Mouse (Mus musculus) stomach, embryonic 14.5 days (tissue): ENCODE measurements around the gene Fer1l4. TPM values are rescaled to one million over a fixed set of nuclear protein-coding genes. Genes with fewer than 3 reads are reported as not detected.

Source experiments
- ATAC-seq: fragments of 200-750 bp; cut with Nextera tagmentation; 2 replicates; pipeline ENCODE4 v1.8.0; 2017; ENCODE audit warnings: low read depth, moderate TSS enrichment; ENCODE audit not compliant: insufficient number of reproducible peaks, insufficient read depth, low FRiP score
- H3K27ac ChIP-seq: fragments of 300-500 bp; sonication (generic); 2 replicates; pipeline ENCODE4 v1.5.1; 2014; ENCODE audit warnings: mild to moderate bottlenecking, low read length, moderate library complexity, mixed read lengths
- H3K27me3 ChIP-seq: fragments of 300-500 bp; sonication (generic); 2 replicates; pipeline ENCODE4 v1.6.1; 2014; ENCODE audit warnings: low read length, control low read depth, mixed read lengths; ENCODE audit not compliant: control insufficient read depth, insufficient read depth
- H3K36me3 ChIP-seq: fragments of 300-500 bp; sonication (generic); 2 replicates; pipeline ENCODE4 v1.6.1; 2014; ENCODE audit warnings: mild to moderate bottlenecking, control low read depth, low read length, moderate library complexity, mixed read lengths; ENCODE audit not compliant: control insufficient read depth, insufficient read depth
- H3K4me1 ChIP-seq: fragments of 300-500 bp; sonication (generic); 2 replicates; pipeline ENCODE4 v1.6.1; 2014; ENCODE audit warnings: low read length, control low read depth, mixed read lengths; ENCODE audit not compliant: control insufficient read depth, insufficient read depth
- H3K4me2 ChIP-seq: fragments of 300-500 bp; sonication (generic); replicated peaks from 2 replicates; pipeline ENCODE4 v1.6.1; 2014; ENCODE audit warnings: low read depth, low read length, control low read depth
- H3K4me3 ChIP-seq: fragments of 300-500 bp; sonication (generic); 2 replicates; pipeline ENCODE4 v1.5.1; 2014; ENCODE audit warnings: low read depth, low read length, control low read depth
- H3K9ac ChIP-seq: fragments of 300-500 bp; sonication (generic); replicated peaks from 2 replicates; pipeline ENCODE4 v1.6.1; 2014; ENCODE audit warnings: low read depth, mild to moderate bottlenecking, control low read depth, low read length, moderate library complexity, mixed read lengths
- H3K9me3 ChIP-seq: fragments of 300-500 bp; sonication (generic); 2 replicates; pipeline ENCODE4 v1.6.1; 2016; ENCODE audit warnings: low read depth, low read length, control low read depth; ENCODE audit not compliant: control insufficient read depth
- WGBS: fragments of 180-500 bp; shearing (Covaris S2); extraction: QIAGEN DNeasy Blood & Tissue Kit; methylation state at CpG from one replicate; pipeline ENCODE4 v1.1.7; 2014; 5-methylcytosine and 5-hydroxymethylcytosine counted together
- polyA plus RNA-seq: library from polyadenylated mRNA; unstranded; fragments of >200 nt; fragmentation: Nextera tagmentation; extraction: Ambion mirVana; gene quantifications from 2 replicates; pipeline ENCODE4 v1.2.1, GENCODE M21; 2014

Fer1l4 gene
- polyA plus RNA-seq, 1 experiment from 2014 or later = 0.78 TPM

DNA sequence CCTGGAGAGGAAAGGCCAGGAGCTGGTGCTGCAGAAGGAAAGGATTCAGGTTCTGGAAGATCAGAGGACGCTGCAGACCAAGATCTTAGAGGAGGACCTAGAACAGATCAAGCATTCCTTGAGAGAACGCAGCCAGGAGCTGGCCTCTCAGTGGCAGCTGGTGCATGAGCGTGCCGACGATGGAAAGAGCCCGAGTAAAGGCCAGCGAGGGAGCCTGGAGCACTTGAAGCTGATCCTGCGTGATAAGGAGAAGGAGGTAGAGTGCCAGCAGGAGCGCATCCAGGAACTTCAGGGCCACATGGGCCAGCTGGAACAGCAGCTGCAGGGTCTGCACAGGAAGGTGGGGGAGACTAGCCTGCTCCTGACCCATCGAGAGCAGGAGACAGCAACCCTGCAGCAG, 61.6 kb downstream of the Fer1l4 start:
- no peak overlapping the region for H3K4me3 ChIP-seq
- H3K9me3 ChIP-seq = no peaks in the 10 kb centered on the region
- no peak for ATAC-seq
- H3K27me3 ChIP-seq = no peaks in the 10 kb centered on the region
- H3K36me3 ChIP-seq = peaks cover 85% of the 10 kb centered on the region
- no peaks in the 10 kb centered on the region for H3K4me1 ChIP-seq
- H3K4me2 ChIP-seq = no peak overlapping the region
- 89% methylated on average over 10 of the region's 10 CpGs for WGBS
- H3K27ac ChIP-seq = no peak overlapping the region
- H3K9ac ChIP-seq = no peak overlapping the region

DNA sequence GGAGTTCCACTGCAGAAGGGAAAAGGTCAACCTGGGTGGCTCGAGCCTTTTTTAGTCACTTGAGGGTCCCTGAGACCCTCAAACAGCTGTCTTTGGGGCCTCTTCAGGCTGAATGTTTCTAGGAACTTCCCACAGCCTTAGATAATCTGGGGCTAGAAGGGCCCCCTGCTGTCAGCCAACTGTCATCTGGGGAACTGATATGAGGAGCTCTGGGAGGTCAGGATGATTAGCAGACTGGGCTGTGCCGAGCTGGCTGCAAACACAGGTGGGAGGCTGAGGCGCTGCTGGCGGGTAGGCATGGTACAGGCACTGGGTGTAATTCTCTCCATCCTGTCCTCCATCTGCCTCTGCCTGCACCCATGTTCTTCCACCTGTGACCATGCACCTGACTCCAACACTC, 63.7 kb downstream of the Fer1l4 start:
- H3K9ac ChIP-seq = no peak overlapping the region
- H3K27ac ChIP-seq = no peak overlapping the region
- no peaks in the 10 kb centered on the region for H3K9me3 ChIP-seq
- WGBS = 72% methylated on average over 4 of the region's 4 CpGs
- no peaks in the 10 kb centered on the region for H3K4me1 ChIP-seq
- no peaks in the 10 kb centered on the region for H3K27me3 ChIP-seq
- no peak overlapping the region for H3K4me2 ChIP-seq
- no peak overlapping the region for H3K4me3 ChIP-seq
- peak; percentile 39; the same call in 1 of the 2 replicates for ATAC-seq
- peaks cover 87% of the 10 kb centered on the region for H3K36me3 ChIP-seq

DNA sequence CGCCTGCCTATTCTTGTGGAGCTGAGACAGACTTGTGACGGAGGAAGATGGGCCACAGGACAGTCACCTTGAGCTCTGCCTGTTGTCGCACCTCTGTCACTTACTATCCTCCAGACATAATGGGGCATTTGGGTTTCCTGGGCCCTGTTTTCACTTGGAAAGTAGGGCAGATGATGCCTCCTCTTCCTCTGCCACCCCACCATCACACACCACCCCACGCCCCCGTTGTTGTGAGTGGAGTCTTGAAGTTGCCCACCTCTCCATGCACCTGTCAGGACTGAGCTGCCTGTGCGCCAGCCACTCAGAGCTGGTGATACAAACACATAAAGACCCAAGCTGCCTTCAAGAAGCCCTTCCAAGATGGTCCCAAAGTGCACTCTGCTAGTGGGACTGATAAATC, 65.6 kb downstream of the Fer1l4 start:
- 95% methylated on average over 6 of the region's 6 CpGs for WGBS
- no peak for ATAC-seq
- H3K4me3 ChIP-seq = no peak overlapping the region
- no peaks in the 10 kb centered on the region for H3K4me1 ChIP-seq
- no peak overlapping the region for H3K9ac ChIP-seq
- no peak overlapping the region for H3K27ac ChIP-seq
- no peaks in the 10 kb centered on the region for H3K27me3 ChIP-seq
- H3K36me3 ChIP-seq = peaks cover 88% of the 10 kb centered on the region
- H3K9me3 ChIP-seq = no peaks in the 10 kb centered on the region
- H3K4me2 ChIP-seq = no peak overlapping the region

DNA sequence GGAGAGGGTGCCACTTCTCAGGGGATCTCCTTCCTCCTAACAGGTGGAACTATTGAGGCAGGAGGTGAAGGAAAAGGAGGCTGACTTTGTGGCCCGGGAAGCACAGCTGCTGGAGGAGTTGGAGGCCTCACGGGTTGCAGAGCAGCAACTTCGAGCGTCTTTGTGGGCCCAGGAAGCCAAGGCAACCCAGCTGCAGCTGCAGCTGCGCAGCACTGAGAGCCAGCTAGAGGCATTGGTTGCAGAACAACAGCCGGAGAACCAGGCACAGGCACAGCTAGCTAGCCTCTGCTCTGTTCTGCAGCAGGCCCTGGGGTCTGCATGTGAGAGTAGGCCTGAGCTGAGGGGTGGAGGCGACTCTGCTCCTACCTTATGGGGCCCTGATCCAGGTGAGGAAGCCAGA, 67.0 kb downstream of the Fer1l4 start:
- Histone ChIP-seq H3K36me3 (peaks cover 88% of the 10 kb centered on the region), H3K9me3 (no peaks in the 10 kb centered on the region), H3K27ac (no peak overlapping the region), H3K27me3 (no peaks in the 10 kb centered on the region), H3K4me3 (no peak overlapping the region), H3K4me2 (no peak overlapping the region), H3K4me1 (no peaks in the 10 kb centered on the region), H3K9ac (no peak overlapping the region)
- ATAC-seq = no peak
- WGBS = 92% methylated on average over 7 of the region's 7 CpGs

DNA sequence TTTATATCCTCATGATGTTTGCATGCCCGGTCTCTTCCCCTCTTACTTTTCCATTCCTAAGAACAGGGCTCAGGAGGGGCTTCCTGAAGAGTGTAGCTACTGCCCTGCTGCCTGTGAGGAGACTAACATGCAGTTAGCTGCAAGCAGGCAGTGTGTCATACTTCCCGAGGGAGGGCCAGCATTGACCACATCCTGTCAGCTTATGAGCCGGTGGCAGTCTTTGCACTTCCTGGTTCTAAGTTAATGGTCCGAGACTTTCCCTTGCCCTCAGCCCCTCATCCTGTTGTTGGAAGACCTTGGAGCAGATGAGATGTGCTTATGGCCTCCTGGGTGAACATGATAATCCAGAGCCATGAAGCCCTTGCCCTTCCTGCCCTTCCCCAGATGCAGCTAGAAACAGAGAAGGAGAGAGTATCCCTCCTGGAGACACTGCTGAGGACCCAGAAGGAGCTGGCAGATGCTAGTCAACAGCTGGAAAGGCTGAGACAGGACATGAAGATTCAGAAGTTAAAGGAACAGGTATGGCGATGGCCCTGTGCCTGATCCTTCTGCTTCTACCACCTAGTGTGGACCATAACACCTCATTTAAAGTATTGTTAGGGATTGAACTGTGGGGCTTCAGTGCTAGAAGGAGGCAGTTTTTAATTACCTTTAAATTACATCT, 73.3 kb downstream of the Fer1l4 start:
- Histone ChIP-seq H3K4me2 (no peak overlapping the region), H3K4me3 (no peak overlapping the region), H3K4me1 (no peaks in the 10 kb centered on the region), H3K9ac (no peak overlapping the region), H3K9me3 (no peaks in the 10 kb centered on the region), H3K36me3 (peaks cover 83% of the 10 kb centered on the region), H3K27ac (no peak overlapping the region), H3K27me3 (no peaks in the 10 kb centered on the region)
- WGBS = 86% methylated on average over 5 of the region's 5 CpGs
- ATAC-seq = no peak

DNA sequence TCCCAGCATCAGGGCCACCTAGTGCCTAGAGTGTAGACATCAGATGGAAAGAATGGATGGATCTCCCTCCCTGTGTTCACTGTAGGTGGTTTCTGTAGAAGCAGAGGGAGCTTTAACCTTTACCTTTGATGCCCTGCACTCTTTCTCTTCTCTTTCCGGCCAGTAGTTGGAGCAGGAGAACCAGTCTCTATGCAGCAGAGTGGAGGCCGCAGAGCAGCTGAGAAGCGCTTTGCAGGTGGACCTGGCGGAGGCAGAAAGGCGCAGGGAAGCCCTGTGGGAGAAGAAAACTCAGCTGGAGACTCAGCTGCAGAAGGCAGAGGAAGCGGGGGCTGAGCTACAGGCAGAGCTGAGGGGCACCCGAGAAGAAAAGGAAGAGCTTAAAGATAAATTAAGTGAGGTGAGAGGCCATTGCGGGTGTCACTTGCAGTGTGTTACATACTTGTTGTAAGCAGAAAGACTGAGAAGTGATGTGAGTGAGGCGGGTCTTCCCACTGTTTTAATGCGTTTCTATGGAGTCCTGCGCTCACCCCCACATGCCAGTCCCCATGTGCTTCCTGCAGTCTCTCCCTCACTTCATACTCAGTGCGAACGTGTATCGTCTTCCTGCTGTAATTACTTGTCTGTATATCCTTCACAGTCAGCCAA, 78.5 kb downstream of the Fer1l4 start:
- H3K27ac ChIP-seq = no peak overlapping the region
- no peaks in the 10 kb centered on the region for H3K9me3 ChIP-seq
- no peak overlapping the region for H3K4me2 ChIP-seq
- no peak overlapping the region for H3K4me3 ChIP-seq
- H3K9ac ChIP-seq = no peak overlapping the region
- 74% methylated on average over 14 of the region's 14 CpGs for WGBS
- no peak for ATAC-seq
- no peaks in the 10 kb centered on the region for H3K27me3 ChIP-seq
- no peaks in the 10 kb centered on the region for H3K4me1 ChIP-seq
- H3K36me3 ChIP-seq = peaks cover 80% of the 10 kb centered on the region

DNA sequence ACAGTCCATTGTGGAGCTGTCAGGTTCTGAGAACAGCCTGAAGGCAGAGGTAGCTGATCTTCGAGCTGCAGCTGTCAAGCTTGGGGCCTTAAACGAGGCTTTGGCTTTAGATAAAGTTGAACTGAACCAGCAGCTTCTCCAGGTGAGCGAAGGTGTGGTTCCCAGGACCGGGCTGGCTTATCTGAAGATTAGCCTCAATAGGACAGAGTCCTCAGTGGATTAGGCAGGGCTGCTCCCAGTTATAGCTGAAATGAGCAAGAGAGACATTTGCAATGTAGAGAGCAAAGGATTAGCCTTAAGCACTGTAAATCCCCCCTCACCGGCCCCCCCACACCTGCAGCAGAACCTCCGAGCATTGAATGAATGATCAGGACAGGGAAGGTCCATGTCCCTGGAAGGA, 79.4 kb downstream of the Fer1l4 start:
- H3K9ac ChIP-seq = no peak overlapping the region
- ATAC-seq = no peak
- H3K4me3 ChIP-seq = no peak overlapping the region
- H3K27me3 ChIP-seq = no peaks in the 10 kb centered on the region
- peaks cover 82% of the 10 kb centered on the region for H3K36me3 ChIP-seq
- no peaks in the 10 kb centered on the region for H3K4me1 ChIP-seq
- no peak overlapping the region for H3K27ac ChIP-seq
- H3K4me2 ChIP-seq = no peak overlapping the region
- WGBS = 81% methylated on average over 6 of the region's 6 CpGs
- H3K9me3 ChIP-seq = no peaks in the 10 kb centered on the region
